Mouse (Mus musculus): ENCODE results near the gene Tmem151a. TPM values are rescaled to one million over a fixed set of nuclear protein-coding genes. Genes with fewer than 3 reads are reported as not detected.

Tmem151a gene
- polyA plus RNA-seq, 1 experiment = not detected

DNA sequence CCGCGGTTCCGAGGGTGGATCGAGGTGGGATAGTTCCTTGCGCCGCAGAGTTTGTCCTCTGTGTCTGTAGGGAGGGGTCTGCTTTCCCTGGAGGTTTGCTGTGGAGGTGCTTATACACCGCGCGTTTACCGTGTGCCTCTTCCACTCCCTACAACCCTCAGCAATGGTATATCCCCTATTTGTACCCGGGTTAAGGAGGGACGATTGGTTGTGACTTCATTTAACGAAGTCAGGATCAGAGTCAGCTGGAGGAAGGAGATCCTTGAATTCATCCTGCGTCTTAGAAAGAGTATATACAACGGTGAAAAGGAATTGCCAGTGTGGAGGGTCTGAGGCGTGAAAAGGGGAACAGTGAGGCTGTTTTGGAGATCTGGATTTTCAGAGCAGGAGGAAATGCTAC is 43.7 kb downstream of the Tmem151a start:
- peak overlapping the region; percentile 82 for H3K4me3 ChIP-seq (ENCODE audit: insufficient read depth, low read depth, low read length)
- no peak overlapping the region for H3K27ac ChIP-seq (ENCODE audit: insufficient read depth, low read depth, low read length)
- peaks cover 14% of the 10 kb centered on the region for H3K4me1 ChIP-seq (ENCODE audit: control insufficient read depth, insufficient read depth, low read length)
- 2% methylated on average over 16 of the region's 16 CpGs for WGBS
- TF ChIP-seq POLR2A (IDR thresholded peaks at IDR 0.05; ENCODE audit: insufficient read depth, low read depth, low read length) (no peak), CTCF (IDR thresholded peaks at IDR 0.05; ENCODE audit: insufficient read depth, low read depth, low read length) (no peak)

DNA sequence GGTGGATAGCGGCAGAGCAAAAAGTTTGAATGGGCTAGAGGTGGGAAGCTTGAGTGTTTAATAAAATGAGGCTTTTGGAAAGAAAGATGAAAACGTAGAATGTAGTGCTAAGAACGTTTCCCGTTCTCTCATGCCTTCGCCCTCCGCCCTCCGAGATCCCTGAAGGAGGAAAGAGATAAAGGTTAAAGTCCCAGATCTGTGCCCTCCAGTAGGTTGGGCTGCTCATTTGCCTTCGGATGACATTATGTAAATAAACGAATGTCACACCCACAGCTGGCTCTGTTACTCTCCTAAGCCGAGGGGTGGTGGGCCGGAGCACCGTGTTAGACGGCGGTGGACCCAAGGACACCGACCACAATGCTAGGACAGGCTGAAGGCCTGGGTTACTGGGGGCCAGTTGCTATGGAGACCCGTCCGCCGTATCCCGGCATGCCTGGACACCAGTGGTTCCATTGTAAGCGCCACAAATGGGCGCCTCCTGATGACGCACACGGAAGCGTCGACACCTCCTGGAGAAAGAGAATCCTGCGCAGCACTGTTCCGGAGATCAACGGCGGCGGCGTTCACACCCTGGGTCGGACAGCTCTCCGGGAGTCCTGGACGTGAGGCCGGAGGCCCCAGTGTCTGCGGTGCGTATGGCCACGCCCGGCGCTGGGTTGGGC is 44.3 kb downstream of the Tmem151a start, which contains the start of gene Brms1:
Brms1 (plus strand) TSS at position 493 of the 662 bp plus-strand sequence.
- Histone ChIP-seq H3K27ac (ENCODE audit: insufficient read depth, low read depth, low read length) (peak within 1 kb of the TSS; percentile 6; the same call in 1 of the 2 replicates), H3K4me1 (ENCODE audit: control insufficient read depth, insufficient read depth, low read length) (peaks cover 14% of the 10 kb centered on the region), H3K4me3 (ENCODE audit: insufficient read depth, low read depth, low read length) (peak within 1 kb of the TSS; percentile 82)
- TF ChIP-seq CTCF (IDR thresholded peaks at IDR 0.05; ENCODE audit: insufficient read depth, low read depth, low read length) = no peak
- no peak for TF ChIP-seq POLR2A (IDR thresholded peaks at IDR 0.05; ENCODE audit: insufficient read depth, low read depth, low read length)
- WGBS = 3% methylated on average over 40 of the region's 40 CpGs

- TF ChIP-seq POLR2A (IDR thresholded peaks at IDR 0.05; ENCODE audit: insufficient read depth, low read depth, low read length) (no peak), CTCF (IDR thresholded peaks at IDR 0.05; ENCODE audit: insufficient read depth, low read depth, low read length) (no peak)
- Histone ChIP-seq H3K4me1 (ENCODE audit: control insufficient read depth, insufficient read depth, low read length) (peaks cover 10% of the 10 kb centered on the region), H3K27ac (ENCODE audit: insufficient read depth, low read depth, low read length) (peak overlapping the region; percentile 59), H3K4me3 (ENCODE audit: insufficient read depth, low read depth, low read length) (peak overlapping the region; percentile 59)
- 5% methylated on average over 41 of the region's 41 CpGs for WGBS
These were observed 45.8 kb downstream of the Tmem151a start for GRCm38 (mm10) chr19:5039301-5040114.

DNA sequence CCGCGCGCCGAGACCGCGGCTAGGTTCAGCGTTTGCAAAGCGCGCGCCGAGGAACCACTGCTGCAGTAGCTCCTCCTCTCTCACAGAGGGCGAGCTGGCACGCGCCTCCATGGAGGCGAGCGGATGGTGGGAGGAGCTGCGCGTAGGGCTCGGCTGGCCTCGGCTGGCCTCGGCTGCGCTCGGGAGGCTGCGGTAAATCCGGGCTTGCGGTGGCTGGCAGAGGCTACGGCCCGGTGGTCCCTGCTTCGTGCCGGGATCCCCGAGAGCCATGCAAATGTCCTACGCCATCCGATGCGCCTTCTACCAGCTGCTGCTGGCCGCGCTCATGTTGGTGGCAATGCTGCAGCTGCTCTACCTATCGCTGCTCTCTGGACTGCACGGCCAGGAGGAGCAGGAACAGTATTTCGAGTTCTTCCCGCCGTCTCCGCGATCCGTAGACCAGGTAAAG is 46.6 kb downstream of the Tmem151a start, which contains the start of the genes B4gat1 and AC124502.3:
B4gat1 (plus strand) TSS at position 118 of the 448 bp plus-strand sequence.
AC124502.3 (plus strand) TSS at position 183 of the 448 bp plus-strand sequence.
- Histone ChIP-seq H3K27ac (ENCODE audit: insufficient read depth, low read depth, low read length) (peak within 1 kb of the TSS; percentile 59), H3K4me1 (ENCODE audit: control insufficient read depth, insufficient read depth, low read length) (peaks cover 10% of the 10 kb centered on the region), H3K4me3 (ENCODE audit: insufficient read depth, low read depth, low read length) (peak within 1 kb of the TSS; percentile 59)
- TF ChIP-seq POLR2A (IDR thresholded peaks at IDR 0.05; ENCODE audit: insufficient read depth, low read depth, low read length) (peak; percentile 72), CTCF (IDR thresholded peaks at IDR 0.05; ENCODE audit: insufficient read depth, low read depth, low read length) (no peak; the same call in 1 of the 2 replicates)
- WGBS = under 1% methylated on average over 44 of the region's 44 CpGs

DNA sequence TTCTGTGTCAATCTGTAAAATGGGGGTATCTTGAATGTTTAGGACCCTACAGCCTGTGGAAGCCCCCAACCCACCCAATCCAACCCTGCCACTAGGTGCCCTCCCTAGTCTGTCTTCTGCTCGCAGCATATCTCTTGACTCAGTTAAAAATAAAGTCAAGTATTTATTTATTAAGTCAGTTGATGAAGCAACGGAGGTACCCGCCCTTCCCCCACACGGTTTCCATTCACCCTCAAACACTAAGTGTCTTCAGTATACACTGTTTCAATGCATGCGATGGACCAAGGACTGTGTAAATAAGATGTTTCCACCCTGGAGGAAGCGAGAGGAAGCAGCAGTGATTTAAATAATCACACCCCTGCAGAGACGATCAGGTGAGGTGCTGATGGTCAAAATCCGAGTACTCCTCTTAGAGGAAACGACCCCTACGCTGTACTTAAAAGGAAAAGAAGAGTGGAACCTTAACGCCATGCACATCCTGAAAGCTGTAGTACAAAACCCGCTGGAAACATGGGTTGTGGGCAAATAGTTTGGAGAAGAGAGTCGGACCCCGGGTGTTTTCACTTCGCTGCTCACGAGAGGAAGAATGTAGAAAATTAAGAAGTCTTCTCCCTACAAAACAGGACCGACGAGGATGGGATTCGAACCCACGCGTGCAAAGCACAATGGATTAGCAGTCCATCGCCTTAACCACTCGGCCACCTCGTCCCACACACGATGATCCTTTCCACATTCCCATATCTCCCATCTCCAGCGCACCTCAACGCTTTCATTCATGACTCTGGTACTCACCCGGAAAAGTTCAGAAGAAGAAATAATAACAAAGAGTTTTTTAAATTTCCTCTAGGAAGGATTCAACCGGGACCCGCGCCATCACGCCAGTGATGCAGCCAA is 47.4 kb downstream of the Tmem151a start:
- Histone ChIP-seq H3K4me3 (ENCODE audit: insufficient read depth, low read depth, low read length) (peak overlapping the region; percentile 59), H3K4me1 (ENCODE audit: control insufficient read depth, insufficient read depth, low read length) (peaks cover 10% of the 10 kb centered on the region), H3K27ac (ENCODE audit: insufficient read depth, low read depth, low read length) (no peak overlapping the region)
- 4% methylated on average over 32 of the region's 32 CpGs for WGBS
- TF ChIP-seq POLR2A (IDR thresholded peaks at IDR 0.05; ENCODE audit: insufficient read depth, low read depth, low read length) = no peak
- TF ChIP-seq CTCF (IDR thresholded peaks at IDR 0.05; ENCODE audit: insufficient read depth, low read depth, low read length) = no peak

DNA sequence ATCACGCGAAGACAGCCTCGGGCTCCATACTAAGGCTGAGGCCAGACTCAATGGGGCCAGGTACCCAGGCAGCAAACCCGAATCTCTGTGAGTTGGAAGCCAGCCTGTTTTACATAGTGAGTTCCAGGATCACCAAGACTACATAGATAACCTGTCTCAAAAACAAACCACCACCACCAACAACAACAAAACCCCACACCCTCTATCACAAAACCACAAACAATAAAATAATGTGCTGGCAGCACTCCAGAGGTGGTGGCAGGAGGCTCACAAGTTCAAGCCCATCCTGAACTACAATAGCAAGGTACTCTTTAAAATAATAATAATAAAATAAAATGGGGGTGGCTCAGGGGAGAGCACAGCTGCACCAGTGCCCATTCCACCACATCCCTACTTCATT is 48.8 kb downstream of the Tmem151a start:
- Histone ChIP-seq H3K4me3 (ENCODE audit: insufficient read depth, low read depth, low read length) (no peak overlapping the region), H3K4me1 (ENCODE audit: control insufficient read depth, insufficient read depth, low read length) (peaks cover 10% of the 10 kb centered on the region), H3K27ac (ENCODE audit: insufficient read depth, low read depth, low read length) (no peak overlapping the region)
- TF ChIP-seq CTCF (IDR thresholded peaks at IDR 0.05; ENCODE audit: insufficient read depth, low read depth, low read length) = no peak
- WGBS = 69% methylated on average over 4 of the region's 4 CpGs

DNA sequence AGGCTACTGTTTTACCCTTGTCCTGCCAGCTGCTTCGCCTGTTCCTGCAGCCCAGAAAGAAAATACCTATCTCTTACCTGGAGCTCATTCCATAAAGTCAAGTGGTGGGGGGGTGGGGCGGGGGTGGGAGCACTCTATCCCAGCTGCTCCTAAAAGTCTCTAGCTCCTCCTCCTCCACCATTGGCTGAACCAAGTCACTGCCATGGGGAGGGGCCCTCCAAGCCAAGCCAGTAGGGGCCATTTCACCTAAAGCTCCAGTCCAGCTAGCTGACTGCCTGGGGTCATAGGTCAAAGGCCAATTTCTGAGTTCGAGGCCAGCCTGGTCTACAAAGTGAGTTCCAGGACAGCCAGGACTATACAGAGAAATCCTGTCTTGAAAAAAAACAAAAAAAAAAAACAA is 52.6 kb downstream of the Tmem151a start:
- Histone ChIP-seq H3K4me3 (ENCODE audit: insufficient read depth, low read depth, low read length) (no peak overlapping the region), H3K4me1 (ENCODE audit: control insufficient read depth, insufficient read depth, low read length) (no peaks in the 10 kb centered on the region), H3K27ac (ENCODE audit: insufficient read depth, low read depth, low read length) (no peak overlapping the region)
- no peak for TF ChIP-seq POLR2A (IDR thresholded peaks at IDR 0.05; ENCODE audit: insufficient read depth, low read depth, low read length)
- 85% methylated on average over 3 of the region's 3 CpGs for WGBS

GRCm38 (mm10) chr19:5026111-5026510 is 59.2 kb downstream of the Tmem151a start:
- no peak overlapping the region for H3K27ac ChIP-seq (ENCODE audit: insufficient read depth, low read depth, low read length)
- H3K4me1 ChIP-seq (ENCODE audit: control insufficient read depth, insufficient read depth, low read length) = peaks cover 15% of the 10 kb centered on the region
- TF ChIP-seq POLR2A (IDR thresholded peaks at IDR 0.05; ENCODE audit: insufficient read depth, low read depth, low read length) (no peak), CTCF (IDR thresholded peaks at IDR 0.05; ENCODE audit: insufficient read depth, low read depth, low read length) (no peak)
- 89% methylated on average over 8 of the region's 8 CpGs for WGBS
- H3K4me3 ChIP-seq (ENCODE audit: insufficient read depth, low read depth, low read length) = no peak overlapping the region
